Mouse (Mus musculus) liver, embryonic 13.5 days (tissue): ENCODE measurements at regions not wholly inside any gene's neighbourhood (a gene's known extent, or its start where the extent isn't known, plus 50 kb on each side); places are given as distances from the start of the nearest gene placed in this dataset.

Experiments used
- ATAC-seq: fragments of 200-750 bp; cut with Nextera tagmentation; 2 replicates; pipeline ENCODE4 v1.8.0; 2017; ENCODE audit warnings: low read depth, mild to moderate bottlenecking, moderate number of reproducible peaks, moderate library complexity
- DNase-seq: peaks from one replicate; pipeline ENCODE4 v3.0.0; 2022
- H3K27ac ChIP-seq: fragments of 300-500 bp; sonication (generic); 2 replicates; pipeline ENCODE4 v1.5.1; 2015; ENCODE audit warnings: moderate library complexity, mild to moderate bottlenecking, inconsistent platforms
- H3K27me3 ChIP-seq: fragments of 300-500 bp; sonication (generic); 2 replicates; pipeline ENCODE4 v1.6.1; 2015; ENCODE audit warnings: mild to moderate bottlenecking, inconsistent platforms
- H3K36me3 ChIP-seq: fragments of 300-500 bp; sonication (generic); 2 replicates; pipeline ENCODE4 v1.6.1; 2015; ENCODE audit warnings: mild to moderate bottlenecking, inconsistent platforms
- H3K4me1 ChIP-seq: fragments of 300-500 bp; sonication (generic); replicated peaks from 2 replicates; pipeline ENCODE4 v1.6.1; 2015; ENCODE audit warnings: inconsistent platforms
- H3K4me2 ChIP-seq: fragments of 300-500 bp; sonication (generic); 2 replicates; pipeline ENCODE4 v1.6.1; 2015; ENCODE audit warnings: inconsistent platforms, mild to moderate bottlenecking, moderate library complexity
- H3K4me3 ChIP-seq: fragments of 300-500 bp; sonication (generic); replicated peaks from 2 replicates; pipeline ENCODE4 v1.5.1; 2015; ENCODE audit warnings: mild to moderate bottlenecking, inconsistent platforms
- H3K9ac ChIP-seq: fragments of 300-500 bp; sonication (generic); 2 replicates; pipeline ENCODE4 v1.6.1; 2015; ENCODE audit warnings: mild to moderate bottlenecking, inconsistent platforms
- H3K9me3 ChIP-seq: fragments of 300-500 bp; sonication (generic); replicated peaks from 2 replicates; pipeline ENCODE4 v1.6.1; 2016; ENCODE audit warnings: inconsistent platforms
- WGBS: fragments of 180-500 bp; shearing (Covaris S2); methylation state at CpG from one replicate; pipeline ENCODE4 v1.1.7; 2015; ENCODE audit not compliant: insufficient replicate concordance; 5-methylcytosine and 5-hydroxymethylcytosine counted together

DNA sequence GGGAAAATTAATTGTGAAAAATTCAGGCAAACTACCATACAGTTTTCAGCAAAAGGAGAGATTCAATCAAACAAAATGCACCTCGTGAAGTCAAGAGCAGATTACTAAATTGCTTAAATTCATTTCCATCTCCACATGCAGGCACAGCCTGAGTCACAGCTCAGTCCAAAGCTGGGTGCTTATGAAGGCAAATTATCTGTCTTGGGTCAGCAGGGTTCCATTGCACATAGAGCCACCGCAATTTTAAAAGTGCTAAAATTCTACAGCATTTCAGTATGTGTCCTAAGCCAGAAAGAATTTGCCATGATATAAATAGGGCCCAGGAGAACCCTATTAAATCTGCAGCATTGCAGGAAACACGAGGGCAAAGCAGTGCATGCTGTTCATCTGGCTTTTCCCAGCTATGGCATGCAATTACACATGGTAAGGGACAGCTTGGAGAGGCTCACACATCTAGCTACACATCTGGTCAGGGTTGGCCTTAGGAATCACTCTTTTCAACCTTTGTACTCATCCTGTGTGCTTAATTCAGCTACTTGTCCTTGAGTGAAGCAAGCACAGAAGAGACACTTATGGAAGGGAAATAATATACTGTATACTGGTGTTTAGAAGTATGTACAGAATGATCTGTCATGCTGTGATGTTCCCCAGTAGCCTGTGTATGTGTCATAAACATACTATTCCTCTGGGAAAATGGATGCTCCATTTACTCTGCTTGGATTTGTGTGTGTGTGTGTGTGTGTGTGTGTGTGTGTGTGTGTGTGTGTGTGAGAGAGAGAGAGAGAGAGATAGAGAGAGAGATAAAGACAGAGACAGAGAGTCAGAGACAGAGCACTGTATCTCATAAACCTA lies 271.0 kb upstream of the Myo3a start:
- no peak overlapping the region for H3K27ac ChIP-seq
- no peaks in the 10 kb centered on the region for H3K27me3 ChIP-seq
- H3K36me3 ChIP-seq: no peaks in the 10 kb centered on the region
- H3K4me3 ChIP-seq: no peak overlapping the region
- no peak overlapping the region for H3K4me2 ChIP-seq
- no peaks in the 10 kb centered on the region for H3K9me3 ChIP-seq
- ATAC-seq (no peak), DNase-seq (no peak)
- peaks cover 5% of the 10 kb centered on the region for H3K4me1 ChIP-seq
- WGBS: 54% methylated on average over 3 of the region's 3 CpGs
- H3K9ac ChIP-seq: no peak overlapping the region

DNA sequence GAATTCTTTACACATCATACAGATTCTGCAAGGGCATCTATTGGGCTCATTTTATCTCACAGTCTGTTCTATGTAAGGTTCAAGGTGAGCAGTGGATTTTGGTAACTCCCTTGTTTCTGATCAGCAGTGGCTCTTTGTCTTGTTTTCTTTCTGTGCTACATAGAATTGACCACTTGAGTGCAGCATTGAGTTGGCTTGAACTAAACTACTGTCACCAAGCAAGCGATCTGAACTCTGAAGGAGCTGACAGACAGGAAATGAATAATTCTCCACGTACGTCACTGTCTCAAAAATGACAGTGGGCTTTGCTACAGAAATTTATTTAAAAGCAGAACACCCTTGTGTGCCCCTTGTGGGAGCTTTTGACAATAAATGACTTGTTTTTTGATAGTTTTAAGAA lies 268.9 kb upstream of the Myo3a start:
- Histone ChIP-seq H3K9ac (0 out of 2 replicates have a peak overlapping the region, but pooled peaks have one; percentile 9), H3K4me1 (peaks cover 16% of the 10 kb centered on the region), H3K4me2 (peak overlapping the region; percentile 34), H3K9me3 (no peaks in the 10 kb centered on the region), H3K36me3 (no peaks in the 10 kb centered on the region), H3K4me3 (no peak overlapping the region), H3K27ac (no peak overlapping the region), H3K27me3 (no peaks in the 10 kb centered on the region)
- peak; percentile 22 for DNase-seq
- peak; percentile 41; the same call in 1 of the 2 replicates for ATAC-seq
- under 1% methylated on average over 3 of the region's 3 CpGs for WGBS

DNA sequence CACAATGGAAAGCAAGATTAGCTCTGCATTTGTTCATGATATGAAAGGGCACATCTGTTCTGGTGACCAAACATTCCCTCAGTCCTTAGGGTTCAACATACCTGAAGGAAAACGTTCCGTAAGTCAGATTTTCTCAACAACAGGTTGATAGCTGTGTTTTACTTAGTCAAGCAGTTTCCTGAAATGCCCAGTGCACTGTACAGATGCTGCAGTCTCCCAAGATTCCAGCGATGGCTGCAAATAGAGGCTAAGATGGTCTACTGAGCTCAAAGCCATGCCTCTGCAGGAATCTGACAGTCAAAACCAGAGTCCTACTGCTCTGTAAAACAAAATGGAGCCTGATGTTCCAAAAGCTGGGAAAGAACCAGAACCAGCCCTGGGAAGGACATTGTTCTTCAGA lies 268.5 kb upstream of the Myo3a start:
- Histone ChIP-seq H3K4me3 (no peak overlapping the region), H3K4me2 (peak overlapping the region; percentile 34), H3K36me3 (no peaks in the 10 kb centered on the region), H3K4me1 (peaks cover 21% of the 10 kb centered on the region), H3K27ac (no peak overlapping the region), H3K9ac (0 out of 2 replicates have a peak overlapping the region, but pooled peaks have one; percentile 9), H3K27me3 (no peaks in the 10 kb centered on the region), H3K9me3 (no peaks in the 10 kb centered on the region)
- DNase-seq: no peak
- WGBS: 48% methylated on average over 3 of the region's 3 CpGs
- ATAC-seq: no peak

GRCm38 (mm10) chr2:21963343-21964026 lies 263.8 kb upstream of the Myo3a start:
- H3K4me2 ChIP-seq: peak overlapping the region; percentile 65
- H3K27me3 ChIP-seq: no peaks in the 10 kb centered on the region
- no peak for DNase-seq
- H3K4me3 ChIP-seq: peak overlapping the region; percentile 41
- H3K9me3 ChIP-seq: no peaks in the 10 kb centered on the region
- H3K27ac ChIP-seq: peak overlapping the region; percentile 88
- peaks cover 36% of the 10 kb centered on the region for H3K4me1 ChIP-seq
- no peaks in the 10 kb centered on the region for H3K36me3 ChIP-seq
- 3% methylated on average over 7 of the region's 7 CpGs for WGBS
- ATAC-seq: peak; percentile 57
- peak overlapping the region; percentile 39; the same call in 1 of the 2 replicates for H3K9ac ChIP-seq

DNA sequence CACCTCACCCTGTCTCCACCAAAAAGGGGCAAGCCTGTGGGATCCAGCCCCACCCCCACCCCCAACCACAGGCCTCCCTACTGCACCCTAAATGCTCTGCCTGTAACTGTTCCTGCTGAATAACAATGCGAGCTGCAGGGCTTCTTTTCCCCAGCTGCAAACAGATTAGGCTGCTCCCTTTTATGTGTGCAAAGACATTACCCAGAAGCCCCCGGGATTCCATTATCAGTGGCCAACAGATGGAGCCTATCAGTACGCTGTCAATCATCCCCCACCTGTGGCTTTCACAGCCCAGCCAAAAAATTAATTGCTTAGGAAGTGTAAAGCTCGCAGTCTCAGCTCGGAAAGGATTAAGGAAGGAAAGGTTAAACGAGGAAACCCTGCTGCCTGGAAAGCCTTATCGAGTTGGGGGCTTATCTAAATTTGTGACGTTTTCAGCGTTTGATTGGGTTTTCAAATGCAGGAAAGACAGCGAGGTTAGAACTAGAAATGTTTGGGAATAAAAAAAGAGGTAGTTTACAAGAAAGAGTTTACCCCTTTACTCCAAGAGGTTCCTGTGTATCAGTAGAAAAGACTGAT lies 263.2 kb upstream of the Myo3a start:
- H3K9ac ChIP-seq: peak overlapping the region; percentile 39; the same call in 1 of the 2 replicates
- peak overlapping the region; percentile 65 for H3K4me2 ChIP-seq
- peak overlapping the region; percentile 88 for H3K27ac ChIP-seq
- no peaks in the 10 kb centered on the region for H3K36me3 ChIP-seq
- H3K4me3 ChIP-seq: peak overlapping the region; percentile 41
- H3K4me1 ChIP-seq: peaks cover 31% of the 10 kb centered on the region
- DNase-seq (peak; percentile 80), ATAC-seq (peak; percentile 95)
- H3K9me3 ChIP-seq: no peaks in the 10 kb centered on the region
- under 1% methylated on average over 10 of the region's 10 CpGs for WGBS
- H3K27me3 ChIP-seq: no peaks in the 10 kb centered on the region

- Histone ChIP-seq H3K9me3 (no peaks in the 10 kb centered on the region), H3K4me1 (peaks cover 10% of the 10 kb centered on the region), H3K9ac (no peak overlapping the region), H3K27me3 (no peaks in the 10 kb centered on the region), H3K4me3 (no peak overlapping the region), H3K36me3 (no peaks in the 10 kb centered on the region), H3K27ac (no peak overlapping the region), H3K4me2 (no peak overlapping the region)
- peak; percentile 74 for ATAC-seq
- no peak for DNase-seq
- 39% methylated on average over 1 of the region's 1 CpGs for WGBS
Measured at GRCm38 (mm10) chr2:21970774-21971406, 256.4 kb upstream of the Myo3a start.

- Histone ChIP-seq H3K4me1 (peaks cover 10% of the 10 kb centered on the region), H3K36me3 (no peaks in the 10 kb centered on the region), H3K27me3 (no peaks in the 10 kb centered on the region), H3K9ac (no peak overlapping the region), H3K4me3 (no peak overlapping the region), H3K4me2 (no peak overlapping the region), H3K9me3 (no peaks in the 10 kb centered on the region), H3K27ac (no peak overlapping the region)
- 27% methylated on average over 3 of the region's 3 CpGs for WGBS
- DNase-seq: no peak
- ATAC-seq: peak; percentile 56
Measured at GRCm38 (mm10) chr2:21974599-21974998, 252.7 kb upstream of the Myo3a start.

DNA sequence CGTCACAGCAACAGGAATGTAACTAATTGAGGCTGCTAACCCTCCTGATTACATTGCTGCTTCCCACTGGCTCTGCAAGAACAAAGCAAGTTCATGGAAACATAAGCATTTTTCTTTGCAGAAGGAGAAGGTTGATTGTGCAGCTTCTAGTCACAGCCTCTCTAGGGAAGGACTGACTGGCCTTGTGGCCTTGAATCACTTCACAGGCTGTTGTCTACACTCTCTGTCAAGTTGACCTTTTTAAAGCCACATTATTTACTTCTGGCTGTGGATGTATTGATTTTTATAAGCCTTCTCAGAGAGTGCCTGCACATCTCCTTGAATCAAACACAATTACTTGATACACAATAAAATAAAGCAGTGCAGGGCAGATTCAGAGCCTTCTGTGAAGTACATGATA lies 251.8 kb upstream of the Myo3a start:
- H3K4me1 ChIP-seq: peaks cover 10% of the 10 kb centered on the region
- H3K4me2 ChIP-seq: no peak overlapping the region
- no peak overlapping the region for H3K27ac ChIP-seq
- DNase-seq: no peak
- H3K27me3 ChIP-seq: no peaks in the 10 kb centered on the region
- H3K36me3 ChIP-seq: no peaks in the 10 kb centered on the region
- H3K9ac ChIP-seq: no peak overlapping the region
- WGBS: 36% methylated on average over 1 of the region's 1 CpGs
- ATAC-seq: no peak
- no peak overlapping the region for H3K4me3 ChIP-seq
- no peaks in the 10 kb centered on the region for H3K9me3 ChIP-seq

DNA sequence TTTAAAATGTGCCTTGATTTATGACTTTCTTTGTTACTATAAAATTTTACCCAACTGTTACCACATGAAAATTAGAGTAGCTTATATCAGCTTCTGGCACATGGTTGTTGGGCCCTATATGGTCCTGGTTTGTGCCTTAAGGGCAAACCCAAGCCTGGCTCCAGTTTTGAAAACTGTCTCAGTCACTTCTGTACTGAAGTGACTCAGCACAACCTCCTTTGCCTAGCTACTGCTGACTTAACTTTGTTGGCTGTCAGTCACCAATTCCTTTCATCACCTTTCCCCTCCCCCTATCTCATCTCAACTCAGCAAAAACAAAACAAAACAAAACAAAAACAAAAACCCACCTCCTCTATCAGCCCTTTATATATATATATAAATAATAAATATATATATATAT lies 251.0 kb upstream of the Myo3a start:
- Histone ChIP-seq H3K4me2 (no peak overlapping the region), H3K4me1 (peaks cover 10% of the 10 kb centered on the region), H3K9ac (no peak overlapping the region), H3K27me3 (no peaks in the 10 kb centered on the region), H3K4me3 (no peak overlapping the region), H3K9me3 (no peaks in the 10 kb centered on the region), H3K36me3 (no peaks in the 10 kb centered on the region), H3K27ac (no peak overlapping the region)
- DNase-seq (peak; percentile 20), ATAC-seq (peak; percentile 61)

DNA sequence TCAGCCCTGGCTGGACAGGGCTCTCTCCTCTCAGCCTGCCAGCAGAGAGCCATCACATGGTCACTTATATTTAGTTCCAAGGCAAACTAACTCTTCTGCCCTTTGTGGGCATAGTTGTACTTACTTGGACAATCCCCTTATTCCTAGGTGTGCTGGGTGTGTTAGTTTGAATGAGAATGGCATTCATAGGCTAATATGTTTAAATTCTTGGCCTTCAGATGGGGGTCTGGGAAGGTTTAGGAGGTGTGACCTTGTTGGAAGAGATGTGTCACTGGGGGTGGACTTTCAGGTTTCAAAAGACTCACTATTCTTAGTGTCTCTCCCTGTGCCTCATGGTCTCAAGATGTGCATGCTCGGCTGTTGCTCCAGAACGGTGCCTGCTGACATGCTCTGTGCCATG lies 250.5 kb upstream of the Myo3a start:
- 72% methylated on average over 2 of the region's 2 CpGs for WGBS
- H3K4me3 ChIP-seq: no peak overlapping the region
- no peak overlapping the region for H3K9ac ChIP-seq

DNA sequence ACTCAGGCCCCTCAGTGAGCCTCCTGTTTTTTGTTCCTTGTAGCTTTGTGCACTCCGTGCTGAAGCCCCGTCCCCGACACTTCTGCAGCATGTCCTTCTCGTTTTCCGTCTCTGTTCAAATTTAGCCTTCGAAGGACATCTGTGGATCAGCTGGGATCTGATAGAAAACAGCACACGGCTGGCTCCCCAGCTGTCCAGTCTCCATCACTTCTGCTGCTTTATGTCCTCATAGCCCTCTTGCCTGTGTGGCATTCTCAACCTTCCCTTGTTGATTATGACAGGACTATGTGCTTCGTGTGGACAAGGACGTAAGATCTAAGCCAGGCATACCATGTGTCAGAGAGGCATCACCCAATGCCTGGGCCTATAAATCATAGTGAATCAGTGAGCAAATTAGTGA lies 247.1 kb upstream of the Myo3a start:
- Histone ChIP-seq H3K36me3 (no peaks in the 10 kb centered on the region), H3K9ac (no peak overlapping the region), H3K4me2 (no peak overlapping the region), H3K27ac (no peak overlapping the region), H3K9me3 (no peaks in the 10 kb centered on the region), H3K4me3 (no peak overlapping the region), H3K4me1 (peaks cover 3% of the 10 kb centered on the region; the same call in 1 of the 2 replicates), H3K27me3 (no peaks in the 10 kb centered on the region)
- WGBS: 76% methylated on average over 9 of the region's 9 CpGs
- no peak for ATAC-seq
- no peak for DNase-seq

More for the DNA sequence above, 250.5 kb upstream of the Myo3a start:
- H3K4me2 ChIP-seq: no peak overlapping the region
- peaks cover 10% of the 10 kb centered on the region for H3K4me1 ChIP-seq
- H3K27me3 ChIP-seq: no peaks in the 10 kb centered on the region
- DNase-seq (no peak), ATAC-seq (no peak)
- H3K36me3 ChIP-seq: no peaks in the 10 kb centered on the region
- H3K9me3 ChIP-seq: no peaks in the 10 kb centered on the region
- H3K27ac ChIP-seq: no peak overlapping the region
